Mouse (Mus musculus): Measurements from ENCODE around the gene H2-M10.3. TPM values are rescaled to one million over a fixed set of nuclear protein-coding genes. Genes with fewer than 3 reads are reported as not detected.
"Not testable (repeated sequence)": the region's sequence is repeated elsewhere in the genome, so short reads cannot be mapped to it uniquely, and the experiment has no call there.

The H2-M10.3 gene
- total and polyA plus RNA-seq, 3 experiments: not detected

DNA sequence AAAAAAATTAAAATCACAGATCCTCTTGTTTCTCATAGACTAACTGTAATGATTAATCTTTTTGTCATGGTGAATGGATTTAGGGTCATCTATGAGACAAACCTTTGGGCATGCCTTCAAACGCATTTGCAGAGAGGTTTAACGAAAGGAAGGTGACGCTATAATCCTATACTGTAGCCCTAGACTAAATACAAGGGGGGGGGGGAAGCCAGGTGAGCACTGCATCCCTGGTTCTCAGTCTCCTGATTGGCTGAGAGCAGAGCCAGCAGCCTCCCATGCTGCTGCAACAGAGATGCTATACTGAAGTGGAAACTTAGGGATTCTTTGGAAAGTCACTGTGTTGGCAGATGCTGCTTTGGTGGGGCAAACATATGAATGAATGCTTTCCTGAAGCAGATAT, 12.5 kb downstream of the H2-M10.3 start:
- no peak for DNase-seq
- Histone ChIP-seq H3K27me3 (ENCODE audit: control insufficient read depth, insufficient read depth, low read length) (no peaks in the 10 kb centered on the region), H3K36me3 (ENCODE audit: control insufficient read depth, insufficient read depth, low read length) (no peaks in the 10 kb centered on the region), H3K4me1 (ENCODE audit: control insufficient read depth, insufficient read depth, low read length) (no peaks in the 10 kb centered on the region), H3K79me2 (replicated peaks; ENCODE audit: control insufficient read depth, insufficient read depth, low read length) (no peaks in the 10 kb centered on the region), H3K4me3 (no peak overlapping the region), H3K27ac (no peak overlapping the region), H3K9ac (ENCODE audit: low read depth, low read length) (no peak overlapping the region)
- 29% methylated on average over 3 of the region's 3 CpGs for WGBS
- intact Hi-C loops (cut with DNase I): loop anchor here (2.0 to 5.0 kb wide), 2 partner anchors 372 to 433 kb away; no protein-coding TSS in a partner anchor
- TF ChIP-seq EP300 (IDR thresholded peaks at IDR 0.05; ENCODE audit: insufficient read depth, low read depth, low read length) (no peak), CTCF (IDR thresholded peaks at IDR 0.05) (no peak), POLR2A (IDR thresholded peaks at IDR 0.05; ENCODE audit: insufficient read depth, low read depth, low read length) (no peak)

DNA sequence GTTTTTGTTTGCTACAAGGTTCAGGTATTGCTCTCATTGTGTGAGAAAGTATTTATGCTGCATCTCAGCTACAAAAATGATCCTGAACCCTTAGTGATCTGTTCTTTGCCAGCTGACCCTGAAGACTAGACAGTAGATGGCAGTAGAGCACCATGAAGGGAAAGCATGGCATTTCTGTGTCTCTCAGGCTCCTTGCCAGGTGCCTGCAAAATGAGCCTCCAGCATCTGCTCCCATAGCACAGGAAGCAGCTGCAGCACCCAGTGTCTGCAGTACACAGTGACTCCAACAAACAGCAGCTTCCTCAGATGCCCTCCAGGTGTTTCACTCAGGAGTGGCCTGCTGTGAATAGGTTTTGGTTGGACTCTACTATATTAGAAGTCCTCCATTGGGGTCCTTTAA, 12.9 kb downstream of the H2-M10.3 start:
- intact Hi-C loops (cut with DNase I): loop anchor here (5.0 kb wide), 1 partner anchor 372 kb away; no protein-coding TSS in a partner anchor
- not testable (repeated sequence) for H3K36me3 ChIP-seq (ENCODE audit: control insufficient read depth, insufficient read depth, low read length); H3K4me3 ChIP-seq; H3K27me3 ChIP-seq (ENCODE audit: control insufficient read depth, insufficient read depth, low read length); H3K79me2 ChIP-seq (replicated peaks; ENCODE audit: control insufficient read depth, insufficient read depth, low read length); H3K9ac ChIP-seq (ENCODE audit: low read depth, low read length); H3K27ac ChIP-seq; H3K4me1 ChIP-seq (ENCODE audit: control insufficient read depth, insufficient read depth, low read length)
- peak; percentile 17 to 33 for DNase-seq
- peak; percentile 64 for TF ChIP-seq CTCF (IDR thresholded peaks at IDR 0.05)

DNA sequence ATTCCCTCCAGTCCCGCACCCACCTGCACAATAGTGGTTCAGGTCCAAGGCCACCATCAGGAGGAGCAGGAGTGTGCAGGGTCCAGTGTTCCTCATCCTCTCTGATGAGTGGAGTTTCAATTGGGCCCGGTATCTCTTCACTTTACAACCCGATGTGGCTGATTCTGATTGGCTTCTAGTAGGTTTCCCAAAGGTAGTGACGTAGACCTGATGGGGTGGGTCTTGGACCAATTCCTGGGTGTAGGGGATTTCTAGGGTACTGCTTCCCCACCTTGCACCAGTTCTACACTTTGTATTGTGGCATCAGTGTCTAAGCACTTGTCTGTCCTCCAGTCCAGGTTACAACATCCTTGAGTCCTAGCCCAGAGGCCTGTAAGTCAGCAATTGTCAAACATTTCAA, 42.2 kb downstream of the H2-M10.3 start, which contains the start of gene H2-M10.1:
H2-M10.1 (minus strand) TSS at position 101 of the 400 bp plus-strand sequence.
- Histone ChIP-seq H3K27me3 (ENCODE audit: control insufficient read depth, insufficient read depth, low read length) (no peaks in the 10 kb centered on the region), H3K4me3 (no peak within 1 kb of the TSS), H3K27ac (no peak within 1 kb of the TSS), H3K4me1 (ENCODE audit: control insufficient read depth, insufficient read depth, low read length) (no peaks in the 10 kb centered on the region), H3K36me3 (ENCODE audit: control insufficient read depth, insufficient read depth, low read length) (no peaks in the 10 kb centered on the region), H3K79me2 (replicated peaks; ENCODE audit: control insufficient read depth, insufficient read depth, low read length) (no peaks in the 10 kb centered on the region), H3K9ac (ENCODE audit: low read depth, low read length) (no peak within 1 kb of the TSS)
- TF ChIP-seq CTCF (IDR thresholded peaks at IDR 0.05): no peak
- TF ChIP-seq EP300 (IDR thresholded peaks at IDR 0.05; ENCODE audit: insufficient read depth, low read depth, low read length): no peak
- TF ChIP-seq POLR2A (IDR thresholded peaks at IDR 0.05; ENCODE audit: insufficient read depth, low read depth, low read length): no peak
- intact Hi-C loops (cut with DNase I): no loop called here
- no peak for DNase-seq
- WGBS: 81% methylated on average over 4 of the region's 4 CpGs

DNA sequence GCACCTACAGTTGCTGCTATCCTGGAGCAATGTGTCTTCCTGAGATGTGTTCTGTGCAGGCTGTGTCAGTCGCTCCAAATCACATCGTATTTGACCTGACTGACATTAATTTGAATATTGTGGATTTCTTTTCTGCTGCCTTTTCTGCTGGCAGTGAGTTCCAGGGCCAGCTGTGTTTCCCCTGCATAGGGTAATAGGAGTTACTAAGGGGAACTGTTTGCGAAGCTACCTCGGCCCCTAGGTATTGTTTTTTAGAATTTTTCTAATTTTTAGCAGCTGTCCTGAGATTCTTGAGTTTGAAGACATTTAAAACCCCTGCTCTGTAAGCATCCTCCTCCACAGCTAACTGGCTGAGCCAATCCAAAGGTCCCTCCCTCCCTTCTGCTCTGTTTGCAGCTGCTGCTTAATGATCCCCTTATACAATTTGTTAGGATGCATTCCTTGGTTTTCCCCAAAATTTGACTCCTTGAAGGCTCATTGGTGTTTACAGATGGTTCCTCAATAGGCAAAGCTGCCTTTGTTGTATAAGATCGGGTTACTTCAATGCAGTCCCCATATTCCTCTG, 52.4 kb downstream of the H2-M10.3 start:
- intact Hi-C loops (cut with DNase I): no loop called here
- 37% methylated on average over 5 of the region's 5 CpGs for WGBS
- H3K9ac ChIP-seq (ENCODE audit: low read depth, low read length): no peak overlapping the region

DNA sequence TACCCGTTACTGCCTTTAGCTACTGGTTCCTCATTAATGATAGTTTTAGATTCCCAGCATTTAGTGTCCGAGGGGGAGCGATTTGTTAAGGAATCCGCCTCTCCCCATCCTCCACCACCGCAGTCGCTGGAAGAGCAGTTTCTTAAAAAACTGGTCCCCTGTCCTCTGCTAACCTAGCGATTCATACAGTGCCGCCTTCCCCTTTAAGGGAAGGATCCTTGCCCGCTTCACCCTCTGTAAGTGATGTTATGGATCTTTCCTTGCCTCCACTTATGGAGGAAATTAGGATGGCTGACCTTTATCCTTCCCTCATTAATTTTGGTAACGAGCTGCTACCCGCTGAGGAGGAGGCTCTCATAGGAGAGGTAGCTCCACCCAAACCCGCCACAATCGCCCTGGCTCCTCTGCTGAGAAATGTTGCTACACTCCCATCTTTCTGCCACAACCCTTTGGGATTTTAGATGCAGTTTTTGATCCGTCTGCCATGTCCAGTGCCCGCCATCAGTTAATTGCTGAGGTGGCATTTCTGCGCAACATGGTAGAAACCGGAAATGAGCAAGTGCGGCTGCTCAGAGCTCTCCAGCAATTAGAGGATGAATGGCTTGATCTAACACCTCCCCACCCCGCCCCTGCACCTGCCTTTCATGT, 53.1 kb downstream of the H2-M10.3 start:
- TF ChIP-seq CTCF (IDR thresholded peaks at IDR 0.05) (no peak), EP300 (IDR thresholded peaks at IDR 0.05; ENCODE audit: insufficient read depth, low read depth, low read length) (no peak), POLR2A (IDR thresholded peaks at IDR 0.05; ENCODE audit: insufficient read depth, low read depth, low read length) (no peak)
- WGBS: 1% methylated on average over 19 of the region's 19 CpGs
- Histone ChIP-seq H3K36me3 (ENCODE audit: control insufficient read depth, insufficient read depth, low read length) (no peaks in the 10 kb centered on the region), H3K9ac (ENCODE audit: low read depth, low read length) (peak overlapping the region; percentile 52), H3K79me2 (replicated peaks; ENCODE audit: control insufficient read depth, insufficient read depth, low read length) (no peaks in the 10 kb centered on the region), H3K27me3 (ENCODE audit: control insufficient read depth, insufficient read depth, low read length) (no peaks in the 10 kb centered on the region), H3K4me1 (ENCODE audit: control insufficient read depth, insufficient read depth, low read length) (no peaks in the 10 kb centered on the region), H3K4me3 (peak overlapping the region; percentile 54), H3K27ac (no peak overlapping the region)
- DNase-seq: peak; percentile 46 to 49
- intact Hi-C loops (cut with DNase I): no loop called here

More for the DNA sequence above, 52.4 kb downstream of the H2-M10.3 start:
- no peaks in the 10 kb centered on the region for H3K79me2 ChIP-seq (replicated peaks; ENCODE audit: control insufficient read depth, insufficient read depth, low read length)
- DNase-seq: no peak
- peak overlapping the region; percentile 54; the same call in 1 of the 2 replicates for H3K4me3 ChIP-seq
- no peak overlapping the region for H3K27ac ChIP-seq
- no peak for TF ChIP-seq CTCF (IDR thresholded peaks at IDR 0.05)
- no peak for TF ChIP-seq EP300 (IDR thresholded peaks at IDR 0.05; ENCODE audit: insufficient read depth, low read depth, low read length)
- no peak for TF ChIP-seq POLR2A (IDR thresholded peaks at IDR 0.05; ENCODE audit: insufficient read depth, low read depth, low read length)
- H3K27me3 ChIP-seq (ENCODE audit: control insufficient read depth, insufficient read depth, low read length): no peaks in the 10 kb centered on the region
- H3K4me1 ChIP-seq (ENCODE audit: control insufficient read depth, insufficient read depth, low read length): no peaks in the 10 kb centered on the region
- no peaks in the 10 kb centered on the region for H3K36me3 ChIP-seq (ENCODE audit: control insufficient read depth, insufficient read depth, low read length)

Other genes starting within 250 kb of the H2-M10.3 start
- under 1 TPM in 1 of 2 experiments, not detected in 1; 0.23 TPM for gene Gm19684, start 246.7 kb downstream of the H2-M10.3 start, total RNA-seq (2021)
- 0.16 and 0.41 TPM in 2 replicates for gene Gm19684, start 246.7 kb downstream of the H2-M10.3 start, polyA plus RNA-seq (2012; rRNA removed)
- not detected for gene Gm7030, start 239.0 kb downstream of the H2-M10.3 start, total RNA-seq (2021)
- not detected in 2 replicates for gene Gm7030, start 239.0 kb downstream of the H2-M10.3 start, polyA plus RNA-seq (2012; rRNA removed)
- under 1 TPM in 1 of 2 experiments, not detected in 1; 0.29 TPM for gene Gm8909, start 199.9 kb downstream of the H2-M10.3 start, total RNA-seq (2021)
- gene Gm8909, start 199.9 kb downstream of the H2-M10.3 start, polyA plus RNA-seq (2012; rRNA removed): not detected in 2 replicates
- gene H2-T3, start 178.1 kb downstream of the H2-M10.3 start, total RNA-seq (2021): not detected
- gene H2-T3, start 178.1 kb downstream of the H2-M10.3 start, polyA plus RNA-seq (2012; rRNA removed): not detected in 2 replicates
- gene Rpp21, start 110.3 kb downstream of the H2-M10.3 start, total RNA-seq (2021): 10 to 100 TPM; 35.5 to 43.8 TPM
- gene Rpp21, start 110.3 kb downstream of the H2-M10.3 start, polyA plus RNA-seq (2012; rRNA removed): 49.8 and 59.1 TPM in 2 replicates
- gene Trim39, start 96.2 kb downstream of the H2-M10.3 start, total RNA-seq (2021): 1 to 10 TPM; 6.7 to 7.6 TPM
- 6.0 and 8.7 TPM in 2 replicates for gene Trim39, start 96.2 kb downstream of the H2-M10.3 start, polyA plus RNA-seq (2012; rRNA removed)
- not detected for gene H2-M10.2, start 81.9 kb downstream of the H2-M10.3 start, total RNA-seq (2021)
- not detected in 2 replicates for gene H2-M10.2, start 81.9 kb downstream of the H2-M10.3 start, polyA plus RNA-seq (2012; rRNA removed)
- not detected for gene H2-M10.1, start 42.3 kb downstream of the H2-M10.3 start, total RNA-seq (2021)
- not detected in 2 replicates for gene H2-M10.1, start 42.3 kb downstream of the H2-M10.3 start, polyA plus RNA-seq (2012; rRNA removed)
- not detected for gene H2-M10.4, start 93.9 kb upstream of the H2-M10.3 start, total RNA-seq (2021)
- gene H2-M10.4, start 93.9 kb upstream of the H2-M10.3 start, polyA plus RNA-seq (2012; rRNA removed): not detected in 2 replicates
- not detected for gene H2-M11, start 178.7 kb upstream of the H2-M10.3 start, total RNA-seq (2021)
- not detected in 2 replicates for gene H2-M11, start 178.7 kb upstream of the H2-M10.3 start, polyA plus RNA-seq (2012; rRNA removed)

Measured in heart, adult 2 months (tissue).